Mouse (Mus musculus) CH12.LX (cell line): ENCODE measurements around the gene Golph3l. TPM values are rescaled to one million over a fixed set of nuclear protein-coding genes. Genes with fewer than 3 reads are reported as not detected.

Source experiments
- DNase-seq: peaks from one replicate; pipeline ENCODE4 v3.0.0-alpha.2; 2013; ENCODE audit errors: extremely low read depth
- H3K27ac ChIP-seq: 2 replicates; pipeline ENCODE4 v1.5.1; 2012; ENCODE audit warnings: low read depth, mild to moderate bottlenecking, control low read depth, moderate library complexity; ENCODE audit not compliant: insufficient read depth
- H3K27me3 ChIP-seq: replicated peaks from 2 replicates; pipeline ENCODE3; 2012; ENCODE audit warnings: inconsistent platforms
- H3K36me3 ChIP-seq, 2 experiments: replicated peaks in 1 of 2; 2 replicates each; pipeline versions ENCODE3 to v1.6.1; 2012; ENCODE audit warnings: inconsistent platforms in 1 of 2, low read length in 1 of 2, mild to moderate bottlenecking in 1 of 2, mixed read lengths in 1 of 2, moderate library complexity in 1 of 2; ENCODE audit not compliant: control insufficient read depth in 1 of 2, insufficient read depth in 1 of 2
- H3K4me1 ChIP-seq, 2 experiments: 2 replicates each; pipeline ENCODE4 v1.6.1; 2012; ENCODE audit warnings: inconsistent platforms in 1 of 2, moderate library complexity in 1 of 2; ENCODE audit not compliant: insufficient read depth in 2 of 2, control insufficient read depth in 1 of 2
- H3K4me2 ChIP-seq: 2 replicates; pipeline ENCODE4 v1.6.1; 2012; ENCODE audit warnings: low read depth, mild to moderate bottlenecking, control low read depth; ENCODE audit not compliant: poor library complexity, insufficient read depth, severe bottlenecking
- H3K4me3 ChIP-seq, 3 experiments: fragments of 150-350 bp in 1 of 3; sonication (generic) in 1 of 3; replicated peaks in 1 of 3; 2 replicates each; pipeline versions ENCODE3 to v1.5.1; 2011 to 2012; ENCODE audit warnings: low read depth in 2 of 3, low read length in 2 of 3, mild to moderate bottlenecking in 2 of 3, moderate library complexity in 2 of 3, control low read depth in 1 of 3, improper control_type of control experiment in 1 of 3, inconsistent platforms in 1 of 3, mixed read lengths in 1 of 3; ENCODE audit not compliant: poor library complexity in 1 of 3
- H3K79me2 ChIP-seq: replicated peaks from 2 replicates; pipeline ENCODE4 v1.6.1; 2012; ENCODE audit warnings: mild to moderate bottlenecking, moderate library complexity; ENCODE audit not compliant: control insufficient read depth, poor library complexity, insufficient read depth, severe bottlenecking; ENCODE audit errors: extremely low read depth
- H3K9ac ChIP-seq: 2 replicates; pipeline ENCODE4 v1.6.1; 2012; ENCODE audit warnings: low read depth, mild to moderate bottlenecking, control low read depth, moderate library complexity; ENCODE audit not compliant: insufficient read depth
- H3K9me3 ChIP-seq: replicated peaks from 2 replicates; pipeline ENCODE3; 2012; ENCODE audit warnings: low read length, inconsistent platforms, mixed read lengths
- BHLHE40 ChIP-seq: IDR thresholded peaks from 2 replicates; pipeline ENCODE4 v1.6.1; 2011; ENCODE audit warnings: mild to moderate bottlenecking, low read depth, low read length, improper control_type of control experiment
- ELF1 ChIP-seq: IDR thresholded peaks from 2 replicates; pipeline ENCODE4 v1.6.1; 2014; ENCODE audit warnings: low read depth, mild to moderate bottlenecking, inconsistent platforms, low read length, improper control_type of control experiment
- HCFC1 ChIP-seq: IDR thresholded peaks from 2 replicates; pipeline ENCODE4 v1.6.1; 2012; ENCODE audit warnings: low read depth, mild to moderate bottlenecking, inconsistent platforms, low read length, improper control_type of control experiment
- MAFK ChIP-seq: IDR thresholded peaks from 2 replicates; pipeline ENCODE4 v1.6.1; 2011; ENCODE audit warnings: low read length, improper control_type of control experiment; ENCODE audit not compliant: insufficient replicate concordance
- MYC ChIP-seq: IDR thresholded peaks from 2 replicates; pipeline ENCODE4 v1.6.1; 2011; ENCODE audit warnings: low read depth, mild to moderate bottlenecking, improper control_type of control experiment, low read length
- ZC3H11A ChIP-seq: IDR thresholded peaks from 2 replicates; pipeline ENCODE4 v1.6.1; 2012; ENCODE audit warnings: low read depth, mild to moderate bottlenecking, inconsistent platforms, low read length, improper control_type of control experiment
- dilution Hi-C: fragments of 300-500 bp; cut with MboI; formaldehyde crosslinking; loops from 2 replicates; pipeline ENCODE4 v1.14.3; 2020; ENCODE audit warnings: low sequenced_read_pairs; ENCODE audit not compliant: extremely low pct_unique_long_range_greater_than_20kb, extremely low pct_ligation_motif_present
- in situ Hi-C: fragments of 300-500 bp; cut with MboI; formaldehyde crosslinking; loops from 3 replicates; pipeline ENCODE4 v1.14.3; 2019; ENCODE audit warnings: low sequenced_read_pairs, low pct_ligation_motif_present, low pct_unique_long_range_greater_than_20kb, mixed read lengths
- polyA plus RNA-seq: library from polyadenylated mRNA; unstranded; fragments of >175 nt; gene quantifications from 2 replicates; pipeline ENCODE4 v1.2.1, GENCODE M21; 2012; ENCODE audit warnings: low read depth; ENCODE audit not compliant: insufficient read length
- total RNA-seq, 2 experiments: library from RNA; depleted of rRNA; stranded (reverse); fragments of 300-350 nt in 1 of 2; fragments of >200 nt in 1 of 2; gene quantifications; 2 replicates each; pipeline ENCODE4 v1.2.3; 2012 to 2014

The Golph3l gene
- total and polyA plus RNA-seq, 3 experiments, result 22.7 to 36.9 (median 23.4) TPM

DNA sequence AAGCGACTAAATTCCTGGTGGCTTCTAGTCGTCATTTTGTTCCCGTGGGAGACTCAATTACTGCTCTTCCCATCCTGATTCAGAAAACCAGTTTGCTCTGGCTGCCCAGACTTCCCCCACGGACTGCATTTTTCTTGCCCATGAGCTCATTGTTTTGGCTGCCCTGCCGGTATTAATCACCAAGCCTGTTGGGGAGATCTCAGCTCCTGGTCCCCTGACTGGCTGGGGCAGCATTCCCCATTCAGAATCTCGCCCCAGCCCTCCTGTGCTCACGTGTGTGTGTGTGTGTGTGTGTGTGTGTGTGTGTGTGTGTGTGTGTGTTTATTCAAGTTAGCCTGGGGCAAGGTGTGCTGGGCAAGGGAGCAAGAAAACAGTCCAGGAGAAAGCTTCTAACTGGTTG is 79.3 kb downstream of the Golph3l start:
- Histone ChIP-seq H3K4me2 (peak overlapping the region; percentile 9), H3K4me1 (peaks cover 39 to 94% of the 10 kb centered on the region in 2 experiments), H3K4me3 (no peak overlapping the region), H3K9me3 (no peaks in the 10 kb centered on the region), H3K27ac (peak overlapping the region; percentile 75), H3K79me2 (peaks cover 62% of the 10 kb centered on the region), H3K36me3 (peaks cover 11 to 42% of the 10 kb centered on the region in 2 experiments), H3K9ac (peak overlapping the region; percentile 0), H3K27me3 (no peaks in the 10 kb centered on the region)
- DNase-seq, result no peak
- TF ChIP-seq ELF1 (no peak), ZC3H11A (no peak), BHLHE40 (peak; percentile 75), MAFK (no peak), MYC (no peak), HCFC1 (no peak)
- dilution Hi-C loops, result no loop called here
- in situ Hi-C loops, result no loop called here

Other genes starting within 250 kb of the Golph3l start
- 33.7 and 36.1 TPM in 2 replicates for gene Setdb1, start 231.7 kb upstream of the Golph3l start, total RNA-seq (2012; rRNA removed)
- gene Setdb1, start 231.7 kb upstream of the Golph3l start, total RNA-seq (2014; rRNA removed), result 43.2 and 46.5 TPM in 2 replicates
- gene Setdb1, start 231.7 kb upstream of the Golph3l start, polyA plus RNA-seq, result 45.1 and 49.5 TPM in 2 replicates
- gene 4930558C23Rik, start 186.1 kb upstream of the Golph3l start, total RNA-seq (2012; rRNA removed), result not detected in 2 replicates
- not detected in 2 replicates for gene 4930558C23Rik, start 186.1 kb upstream of the Golph3l start, total RNA-seq (2014; rRNA removed)
- gene 4930558C23Rik, start 186.1 kb upstream of the Golph3l start, polyA plus RNA-seq, result not detected in 2 replicates
- 11.4 and 12.4 TPM in 2 replicates for gene Arnt, start 154.5 kb upstream of the Golph3l start, total RNA-seq (2012; rRNA removed)
- 13.2 and 13.5 TPM in 2 replicates for gene Arnt, start 154.5 kb upstream of the Golph3l start, total RNA-seq (2014; rRNA removed)
- gene Arnt, start 154.5 kb upstream of the Golph3l start, polyA plus RNA-seq, result 24.9 and 27.7 TPM in 2 replicates
- gene Ctsk, start 89.7 kb upstream of the Golph3l start, total RNA-seq (2012; rRNA removed), result 0.13 TPM in 1 of 2 replicates, not detected in the other
- not detected in 2 replicates for gene Ctsk, start 89.7 kb upstream of the Golph3l start, total RNA-seq (2014; rRNA removed)
- 0.20 TPM in 1 of 2 replicates, not detected in the other for gene Ctsk, start 89.7 kb upstream of the Golph3l start, polyA plus RNA-seq
- gene Ctss, start 62.1 kb upstream of the Golph3l start, total RNA-seq (2012; rRNA removed), result 178 and 202 TPM in 2 replicates
- gene Ctss, start 62.1 kb upstream of the Golph3l start, total RNA-seq (2014; rRNA removed), result 282 and 300 TPM in 2 replicates
- 238 and 271 TPM in 2 replicates for gene Ctss, start 62.1 kb upstream of the Golph3l start, polyA plus RNA-seq
- not detected in 2 replicates for gene Hormad1, start 29.3 kb upstream of the Golph3l start, total RNA-seq (2012; rRNA removed)
- gene Hormad1, start 29.3 kb upstream of the Golph3l start, total RNA-seq (2014; rRNA removed), result not detected in 2 replicates
- gene Hormad1, start 29.3 kb upstream of the Golph3l start, polyA plus RNA-seq, result not detected in 2 replicates
- 51.5 and 53.9 TPM in 2 replicates for gene Ensa, start 36.1 kb downstream of the Golph3l start, total RNA-seq (2012; rRNA removed)
- 57.8 and 60.8 TPM in 2 replicates for gene Ensa, start 36.1 kb downstream of the Golph3l start, total RNA-seq (2014; rRNA removed)
- 58.4 and 62.6 TPM in 2 replicates for gene Ensa, start 36.1 kb downstream of the Golph3l start, polyA plus RNA-seq
- 95.9 and 114 TPM in 2 replicates for gene Mcl1, start 69.9 kb downstream of the Golph3l start, total RNA-seq (2012; rRNA removed)
- 223 and 225 TPM in 2 replicates for gene Mcl1, start 69.9 kb downstream of the Golph3l start, total RNA-seq (2014; rRNA removed)
- gene Mcl1, start 69.9 kb downstream of the Golph3l start, polyA plus RNA-seq, result 188 and 197 TPM in 2 replicates
- 0.85 and 1.1 TPM in 2 replicates for gene Adamtsl4, start 99.0 kb downstream of the Golph3l start, total RNA-seq (2012; rRNA removed)
- gene Adamtsl4, start 99.0 kb downstream of the Golph3l start, total RNA-seq (2014; rRNA removed), result not detected in 2 replicates
- 0.10 TPM in 1 of 2 replicates, not detected in the other for gene Adamtsl4, start 99.0 kb downstream of the Golph3l start, polyA plus RNA-seq
- 0.42 and 1.0 TPM in 2 replicates for gene Ecm1, start 150.6 kb downstream of the Golph3l start, total RNA-seq (2012; rRNA removed)
- gene Ecm1, start 150.6 kb downstream of the Golph3l start, total RNA-seq (2014; rRNA removed), result 0.40 and 1.00 TPM in 2 replicates
- 4.0 and 4.3 TPM in 2 replicates for gene Ecm1, start 150.6 kb downstream of the Golph3l start, polyA plus RNA-seq
- 71.1 and 74.7 TPM in 2 replicates for gene Tars2, start 171.3 kb downstream of the Golph3l start, total RNA-seq (2012; rRNA removed)
- gene Tars2, start 171.3 kb downstream of the Golph3l start, total RNA-seq (2014; rRNA removed), result 59.8 and 61.5 TPM in 2 replicates
- 97.6 and 106 TPM in 2 replicates for gene Tars2, start 171.3 kb downstream of the Golph3l start, polyA plus RNA-seq
- gene Rprd2, start 229.9 kb downstream of the Golph3l start, total RNA-seq (2012; rRNA removed), result 8.1 and 8.4 TPM in 2 replicates
- 12.3 and 12.5 TPM in 2 replicates for gene Rprd2, start 229.9 kb downstream of the Golph3l start, total RNA-seq (2014; rRNA removed)
- 13.2 and 16.2 TPM in 2 replicates for gene Rprd2, start 229.9 kb downstream of the Golph3l start, polyA plus RNA-seq